17 mouse cellular contexts compared by ENCODE assay signal in genomic region chr3:154915566-154915965, GRCm38 (mm10).
"Had no signal": no experiment of that assay in that cellular context is flagged by ENCODE, and none has a peak within 500 bp of the region (broad histone marks: within the 10 kb centered on the region; RNA-seq: fewer than 3 reads in every experiment).

No protein-coding gene starts in this region.

- H3K9me3 ChIP-seq: liver, embryonic 13.5 days; neural tube, embryonic 13.5 days; stomach, embryonic 15.5 days had no signal

- H3K4me1 ChIP-seq: liver, embryonic 13.5 days; neural tube, embryonic 13.5 days; stomach, embryonic 15.5 days had no signal

- H3K36me3 ChIP-seq: liver, embryonic 13.5 days; neural tube, embryonic 13.5 days; stomach, embryonic 15.5 days had no signal

- H3K27me3 ChIP-seq: liver, embryonic 13.5 days; neural tube, embryonic 13.5 days; stomach, embryonic 15.5 days had no signal

- H3K4me2 ChIP-seq: liver, embryonic 13.5 days; midbrain, embryonic 11.5 days; neural tube, embryonic 13.5 days; stomach, embryonic 15.5 days had no signal

- H3K27ac ChIP-seq: liver, embryonic 13.5 days; neural tube, embryonic 13.5 days; stomach, embryonic 15.5 days had no signal

- DNase-seq: kidney, adult 18-20 months; kidney, adult 9 months; kidney, postnatal 14 days; kidney, postnatal 4 days; layer of hippocampus, adult 9-11 months; liver, embryonic 13.5 days; lung, adult 2 months; lung, postnatal 14 days; lung, postnatal 4 days; midbrain, embryonic 14.5 days; right cerebral cortex, postnatal 14 days; spleen, adult 18-20 months; thymus, adult 18-20 months; thymus, postnatal 36 days had no signal

- H3K9ac ChIP-seq: liver, embryonic 13.5 days; neural tube, embryonic 13.5 days; stomach, embryonic 15.5 days had no signal

- H3K4me3 ChIP-seq: liver, embryonic 13.5 days; neural tube, embryonic 13.5 days; stomach, embryonic 15.5 days had no signal
